23 mouse cellular contexts compared by ENCODE assay signal in the genomic region with DNA sequence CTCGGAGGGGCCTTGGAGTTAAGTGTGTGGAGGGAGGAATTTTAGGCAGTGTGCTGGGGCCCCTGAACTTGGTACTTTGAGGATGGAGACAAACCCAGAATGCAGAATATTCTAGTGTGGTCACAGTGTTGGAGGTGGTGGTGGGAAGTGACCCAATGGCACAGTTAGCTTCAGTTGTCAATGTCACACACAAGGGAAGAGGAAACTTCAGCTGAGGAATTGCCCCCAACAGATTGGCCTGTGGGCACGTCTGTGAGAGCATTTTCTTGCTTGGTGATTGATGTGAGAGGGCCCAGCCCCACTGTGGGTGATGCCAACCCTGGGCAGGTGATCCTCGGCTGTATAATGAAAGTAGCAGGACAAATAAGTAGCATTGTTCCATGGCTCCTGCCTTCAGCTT. TPM values are rescaled to one million over a fixed set of nuclear protein-coding genes. Genes with fewer than 3 reads are reported as not detected.
DNase-seq lines count a peak whose midpoint lies in the region; ATAC-seq and TF ChIP-seq lines count a peak whose summit lies in the region.
"Had no signal": no experiment of that assay in that cellular context is flagged by ENCODE, and none has a peak within 500 bp of the region (broad histone marks: within the 10 kb centered on the region; RNA-seq: fewer than 3 reads in every experiment).

No protein-coding gene starts in this region.

- DNase-seq in heart, adult 11 months, result peak; percentile 79
- DNase-seq in heart, postnatal 4 days, result no peak
- peak; percentile 53 for DNase-seq in midbrain, embryonic 11.5 days (ENCODE audit: low spot score, missing footprints)
- DNase-seq in testis, postnatal 10 days (ENCODE audit: low spot score), result no peak
- DNase-seq: adrenal gland, adult 2 months; adrenal gland, adult 8-10 months; adrenal gland, postnatal 10 days; adrenal gland, postnatal 14 days; adrenal gland, postnatal 25 days; adrenal gland, postnatal 36 days; B cell, adult 2 months; cerebellum, adult 11 months; cerebellum, adult 11-12 months; cerebellum, adult 18-20 months had no signal

- TF ChIP-seq CTCF in testis, adult 2 months (IDR thresholded peaks at IDR 0.05; ENCODE audit: control insufficient read depth, insufficient read depth, insufficient replicate concordance, low read depth, low read length), result no peak

- no peak overlapping the region for H3K27ac ChIP-seq in midbrain, embryonic 11.5 days (ENCODE audit: low read depth, low read length)
- no peak overlapping the region for H3K27ac ChIP-seq in midbrain, embryonic 15.5 days
- no peak overlapping the region for H3K27ac ChIP-seq in testis, adult 2 months (ENCODE audit: control insufficient read depth, insufficient read depth, low read depth, low read length)

- 73% methylated on average over 3 of the region's 3 CpGs for WGBS in midbrain, embryonic 11.5 days
- 76% methylated on average over 3 of the region's 3 CpGs for WGBS in midbrain, embryonic 15.5 days

- ATAC-seq in midbrain, embryonic 11.5 days (ENCODE audit: low FRiP score), result no peak
- no peak for ATAC-seq in midbrain, embryonic 15.5 days (replicated peaks)
- ATAC-seq: activated CD4-positive, CD25-positive, alpha-beta regulatory T cell, adult 4 months; CD4-positive, CD25-positive, alpha-beta regulatory T cell, adult 4 months; Patski had no signal

- no peaks in the 10 kb centered on the region for H3K27me3 ChIP-seq in midbrain, embryonic 11.5 days (ENCODE audit: control insufficient read depth, insufficient read depth, low read length)
- H3K27me3 ChIP-seq in midbrain, embryonic 15.5 days (replicated peaks), result peaks cover 2% of the 10 kb centered on the region; the same call in 1 of the 2 replicates
- no peaks in the 10 kb centered on the region for H3K27me3 ChIP-seq in testis, adult 2 months (ENCODE audit: control insufficient read depth, insufficient read depth, low read length)
- H3K27me3 ChIP-seq: CH12.LX had no signal

- no peaks in the 10 kb centered on the region for H3K9me3 ChIP-seq in midbrain, embryonic 11.5 days (ENCODE audit: control insufficient read depth, low read length)
- H3K9me3 ChIP-seq in midbrain, embryonic 15.5 days, result no peaks in the 10 kb centered on the region
- H3K9me3 ChIP-seq: G1E had no signal

- H3K9ac ChIP-seq in midbrain, embryonic 11.5 days (ENCODE audit: low read length), result no peak overlapping the region
- no peak overlapping the region for H3K9ac ChIP-seq in midbrain, embryonic 15.5 days

- H3K36me3 ChIP-seq in midbrain, embryonic 11.5 days (ENCODE audit: control insufficient read depth, insufficient read depth, low read length), result no peaks in the 10 kb centered on the region
- H3K36me3 ChIP-seq in midbrain, embryonic 15.5 days (replicated peaks), result no peaks in the 10 kb centered on the region
- no peaks in the 10 kb centered on the region for H3K36me3 ChIP-seq in testis, adult 2 months (ENCODE audit: control insufficient read depth, insufficient read depth, low read length)

- peaks cover 13% of the 10 kb centered on the region for H3K4me1 ChIP-seq in midbrain, embryonic 11.5 days (ENCODE audit: control insufficient read depth, insufficient read depth, low read length)
- peaks cover 26% of the 10 kb centered on the region for H3K4me1 ChIP-seq in midbrain, embryonic 15.5 days
- peaks cover 8% of the 10 kb centered on the region for H3K4me1 ChIP-seq in testis, adult 2 months (ENCODE audit: control insufficient read depth, insufficient read depth, low read length)

- H3K4me2 ChIP-seq in midbrain, embryonic 11.5 days, result no peak overlapping the region
- H3K4me2 ChIP-seq in midbrain, embryonic 15.5 days, result no peak overlapping the region

- no peak overlapping the region for H3K4me3 ChIP-seq in midbrain, embryonic 11.5 days (ENCODE audit: low read depth, low read length)
- H3K4me3 ChIP-seq in midbrain, embryonic 15.5 days, result no peak overlapping the region
- H3K4me3 ChIP-seq in testis, adult 2 months (ENCODE audit: control insufficient read depth, low read depth, low read length), result no peak overlapping the region

- TF ChIP-seq POLR2A in testis, adult 2 months (IDR thresholded peaks at IDR 0.05; ENCODE audit: control insufficient read depth, low read depth, low read length), result 0 out of 2 replicates have a peak, but pooled peaks have one; percentile 25

RNA-seq across cellular contexts. Expression of gene Glt1d1, which starts 13.2 kb away (rescaled TPM):
- total RNA-seq in heart, postnatal 4 days (2021), result not detected
- 0.33 and 1.1 TPM in 2 replicates for polyA plus RNA-seq in midbrain, embryonic 11.5 days (2014; fragmentation: Nextera tagmentation; extraction: Ambion mirVana)
- 0.89 and 2.2 TPM in 2 replicates for polyA plus RNA-seq in midbrain, embryonic 15.5 days (2015; fragmentation: Nextera tagmentation; extraction: Ambion mirVana)
- polyA plus RNA-seq in testis, adult 2 months (2012; rRNA removed), result 37.7 and 37.9 TPM in 2 replicates
- total RNA-seq: MEL had no signal
- polyA plus RNA-seq: activated CD4-positive, CD25-positive, alpha-beta regulatory T cell, adult 4 months; C2C12; CD4-positive, CD25-positive, alpha-beta regulatory T cell, adult 4 months; G1E had no signal

RNA-seq across cellular contexts. Expression of gene Slc15a4, which starts 13.9 kb away (rescaled TPM):
- 10 to 100 TPM; 11.9 to 12.1 TPM for total RNA-seq in heart, postnatal 4 days (2021)
- polyA plus RNA-seq in midbrain, embryonic 11.5 days (2014; fragmentation: Nextera tagmentation; extraction: Ambion mirVana), result 21.0 and 23.1 TPM in 2 replicates
- polyA plus RNA-seq in midbrain, embryonic 15.5 days (2015; fragmentation: Nextera tagmentation; extraction: Ambion mirVana), result 30.6 and 32.1 TPM in 2 replicates
- 19.8 and 22.8 TPM in 2 replicates for polyA plus RNA-seq in testis, adult 2 months (2012; rRNA removed)

Comparison
In these comparisons a context has a peak if more than half of its experiments do, and no peak if none do; other contexts are left out.
1. DNase-seq: peak in heart, adult 11 months (single experiment) and midbrain, embryonic 11.5 days (single experiment); none in heart, postnatal 4 days (single experiment) and testis, postnatal 10 days (single experiment).
2. RNA of gene Glt1d1, which starts 13.2 kb away (polyA plus RNA-seq): 37.7 to 37.9 TPM in testis, adult 2 months; 0.89 to 2.2 TPM in midbrain, embryonic 15.5 days and 0.33 to 1.1 TPM in midbrain, embryonic 11.5 days; every median in the first group is over 10 times any median in the second.